Mouse (Mus musculus): ENCODE data around the gene Gm11733. TPM values are rescaled to one million over a fixed set of nuclear protein-coding genes. Genes with fewer than 3 reads are reported as not detected.

The Gm11733 gene
- total and polyA plus RNA-seq, 3 experiments = 0.10 TPM; not detected in 2

GRCm38 (mm10) chr11:117521906-117522780, 38.0 kb downstream of the Gm11733 start:
- Histone ChIP-seq H3K36me3 (replicated peaks in 1 of 2; ENCODE audit: control insufficient read depth in 1 of 2, insufficient read depth in 1 of 2, low read length in 1 of 2) (no peaks in the 10 kb centered on the region), H3K4me3 (replicated peaks in 1 of 3; ENCODE audit: low read depth in 2 of 3, low read length in 2 of 3, poor library complexity in 1 of 3) (no peak overlapping the region), H3K4me1 (ENCODE audit: control insufficient read depth in 1 of 2, insufficient read depth in 2 of 2) (peaks cover 16 to 20% of the 10 kb centered on the region in 2 experiments), H3K79me2 (replicated peaks; ENCODE audit: control insufficient read depth, extremely low read depth, insufficient read depth, poor library complexity, severe bottlenecking) (no peaks in the 10 kb centered on the region), H3K27ac (ENCODE audit: insufficient read depth, low read depth) (no peak overlapping the region), H3K9me3 (replicated peaks; ENCODE audit: low read length) (peaks cover 17% of the 10 kb centered on the region), H3K9ac (ENCODE audit: insufficient read depth, low read depth) (no peak overlapping the region), H3K4me2 (ENCODE audit: insufficient read depth, low read depth, poor library complexity, severe bottlenecking) (no peak overlapping the region), H3K27me3 (replicated peaks) (no peaks in the 10 kb centered on the region)
- in situ Hi-C loops (cut with MboI; ENCODE audit: low pct_ligation_motif_present, low pct_unique_long_range_greater_than_20kb, low sequenced_read_pairs) = no loop called here
- no peak for TF ChIP-seq MYC (IDR thresholded peaks at IDR 0.05; ENCODE audit: low read depth, low read length)
- no peak for TF ChIP-seq NELFE (IDR thresholded peaks at IDR 0.05; ENCODE audit: low read depth, low read length)
- no peak for TF ChIP-seq HCFC1 (IDR thresholded peaks at IDR 0.05; ENCODE audit: low read depth, low read length)
- no peak for TF ChIP-seq ZNF384 (IDR thresholded peaks at IDR 0.05; ENCODE audit: low read depth, low read length)
- no peak for TF ChIP-seq POLR2A (IDR thresholded peaks at IDR 0.05; ENCODE audit: low read depth, low read length)
- TF ChIP-seq RAD21 (IDR thresholded peaks at IDR 0.05; ENCODE audit: low read depth, low read length) = no peak
- no peak for TF ChIP-seq MAFK (IDR thresholded peaks at IDR 0.05; ENCODE audit: insufficient replicate concordance, low read length)
- TF ChIP-seq MAX (IDR thresholded peaks at IDR 0.05; ENCODE audit: low read length) = no peak
- TF ChIP-seq CHD1 (IDR thresholded peaks at IDR 0.05; ENCODE audit: low read depth, low read length) = no peak
- TF ChIP-seq POLR2AphosphoS2 (IDR thresholded peaks at IDR 0.05; ENCODE audit: low read depth, low read length) = no peak
- TF ChIP-seq ZMIZ1 (IDR thresholded peaks at IDR 0.05; ENCODE audit: low read depth, low read length) = no peak
- no peak for TF ChIP-seq JUND (conservative IDR thresholded peaks at IDR 0.05; ENCODE audit: low read depth, low read length)
- TF ChIP-seq ZC3H11A (IDR thresholded peaks at IDR 0.05; ENCODE audit: low read depth, low read length) = no peak
- TF ChIP-seq NRF1 (IDR thresholded peaks at IDR 0.05; ENCODE audit: low read depth, low read length) = no peak
- TF ChIP-seq GABPA (IDR thresholded peaks at IDR 0.05; ENCODE audit: insufficient replicate concordance, low read depth, low read length) = no peak
- TF ChIP-seq MAZ (IDR thresholded peaks at IDR 0.05; ENCODE audit: low read depth, low read length) = no peak
- dilution Hi-C loops (cut with MboI; ENCODE audit: extremely low pct_ligation_motif_present, extremely low pct_unique_long_range_greater_than_20kb, low sequenced_read_pairs) = no loop called here
- no peak for DNase-seq (ENCODE audit: extremely low read depth)

- Histone ChIP-seq H3K4me2 (ENCODE audit: insufficient read depth, low read depth, poor library complexity, severe bottlenecking) (no peak overlapping the region), H3K4me3 (replicated peaks in 1 of 3; ENCODE audit: low read depth in 2 of 3, low read length in 2 of 3, poor library complexity in 1 of 3) (no peak overlapping the region)
- dilution Hi-C loops (cut with MboI; ENCODE audit: extremely low pct_ligation_motif_present, extremely low pct_unique_long_range_greater_than_20kb, low sequenced_read_pairs) = no loop called here
Measured at GRCm38 (mm10) chr11:117522879-117523519, 38.8 kb downstream of the Gm11733 start.

More at GRCm38 (mm10) chr11:117522879-117523519, 38.8 kb downstream of the Gm11733 start:
- H3K36me3 ChIP-seq (replicated peaks in 1 of 2; ENCODE audit: control insufficient read depth in 1 of 2, insufficient read depth in 1 of 2, low read length in 1 of 2) = no peaks in the 10 kb centered on the region
- DNase-seq (ENCODE audit: extremely low read depth) = no peak
- TF ChIP-seq NELFE (IDR thresholded peaks at IDR 0.05; ENCODE audit: low read depth, low read length) (no peak), UBTF (IDR thresholded peaks at IDR 0.05; ENCODE audit: low read depth, low read length) (no peak), JUN (IDR thresholded peaks at IDR 0.05; ENCODE audit: insufficient read depth, low read depth, low read length) (no peak), MAFK (IDR thresholded peaks at IDR 0.05; ENCODE audit: insufficient replicate concordance, low read length) (no peak), MAZ (IDR thresholded peaks at IDR 0.05; ENCODE audit: low read depth, low read length) (no peak), BHLHE40 (IDR thresholded peaks at IDR 0.05; ENCODE audit: low read depth, low read length) (no peak), ZKSCAN1 (IDR thresholded peaks at IDR 0.05; ENCODE audit: borderline replicate concordance, low read depth, low read length) (no peak), CTCF (conservative IDR thresholded peaks at IDR 0.05 in 1 of 2, IDR thresholded peaks at IDR 0.05 in 1 of 2; ENCODE audit: low read depth in 2 of 2, low read length in 2 of 2) (no peak), TBP (conservative IDR thresholded peaks at IDR 0.05; ENCODE audit: low read depth, low read length) (no peak), CHD1 (IDR thresholded peaks at IDR 0.05; ENCODE audit: low read depth, low read length) (no peak), SMC3 (IDR thresholded peaks at IDR 0.05; ENCODE audit: low read depth, low read length) (no peak), USF1 (IDR thresholded peaks at IDR 0.05; ENCODE audit: low read depth, low read length) (no peak), GABPA (IDR thresholded peaks at IDR 0.05; ENCODE audit: insufficient replicate concordance, low read depth, low read length) (no peak), USF2 (conservative IDR thresholded peaks at IDR 0.05; ENCODE audit: low read depth, low read length) (no peak), IRF4 (IDR thresholded peaks at IDR 0.05; ENCODE audit: low read depth, low read length) (no peak), NRF1 (IDR thresholded peaks at IDR 0.05; ENCODE audit: low read depth, low read length) (no peak), RAD21 (IDR thresholded peaks at IDR 0.05; ENCODE audit: low read depth, low read length) (no peak), PAX5 (IDR thresholded peaks at IDR 0.05; ENCODE audit: low read length) (no peak), KAT2A (IDR thresholded peaks at IDR 0.05; ENCODE audit: insufficient replicate concordance, low read length) (no peak), SIN3A (IDR thresholded peaks at IDR 0.05; ENCODE audit: low read length) (no peak)
- no peaks in the 10 kb centered on the region for H3K27me3 ChIP-seq (replicated peaks)
- no peak overlapping the region for H3K27ac ChIP-seq (ENCODE audit: insufficient read depth, low read depth)
- H3K9ac ChIP-seq (ENCODE audit: insufficient read depth, low read depth) = no peak overlapping the region
- peaks cover 17% of the 10 kb centered on the region for H3K9me3 ChIP-seq (replicated peaks; ENCODE audit: low read length)
- in situ Hi-C loops (cut with MboI; ENCODE audit: low pct_ligation_motif_present, low pct_unique_long_range_greater_than_20kb, low sequenced_read_pairs) = no loop called here
- peaks cover 16 to 20% of the 10 kb centered on the region in 2 experiments for H3K4me1 ChIP-seq (ENCODE audit: control insufficient read depth in 1 of 2, insufficient read depth in 2 of 2)
- H3K79me2 ChIP-seq (replicated peaks; ENCODE audit: control insufficient read depth, extremely low read depth, insufficient read depth, poor library complexity, severe bottlenecking) = no peaks in the 10 kb centered on the region
